Mouse (Mus musculus) left cerebral cortex, postnatal 25 days (tissue): Measurements from ENCODE around the gene Omp. TPM values are rescaled to one million over a fixed set of nuclear protein-coding genes. Genes with fewer than 3 reads are reported as not detected.

Experiments used
- DNase-seq, 2 experiments: peaks; one replicate each; pipeline ENCODE4 v3.0.0; 2022; ENCODE audit warnings: low spot score in 2 of 2, mixed read lengths in 1 of 2
- intact Hi-C: fragments of 180-260 bp; cut with DNase I; formaldehyde crosslinking; loops from one replicate; pipeline ENCODE4 v1.15.1; 2025
- total RNA-seq, 2 experiments: library from RNA; stranded (reverse); gene quantifications; 2 replicates each; pipeline ENCODE4 v1.2.3; 2021

Omp gene
- total RNA-seq, 2 experiments from 2014 or later = 0.64 to 0.87 TPM

- DNase-seq = no peak
- intact Hi-C loops = loop anchor here (10.0 kb wide), 1 partner anchor 125 kb away; no protein-coding TSS in a partner anchor
These were observed 35.5 kb downstream of the Omp start for GRCm38 (mm10) chr7:98109771-98110170.

GRCm38 (mm10) chr7:98108636-98109430, 36.5 kb downstream of the Omp start:
- DNase-seq = peak in 1 of 2 experiments; percentile 53
- intact Hi-C loops = no loop called here

GRCm38 (mm10) chr7:98106272-98106671, 39.0 kb downstream of the Omp start:
- DNase-seq = no peak
- intact Hi-C loops = no loop called here

GRCm38 (mm10) chr7:98104481-98105435, 40.5 kb downstream of the Omp start:
- intact Hi-C loops = no loop called here
- peak in 1 of 2 experiments; percentile 54 for DNase-seq

- no peak for DNase-seq
- intact Hi-C loops = loop anchor here (1.0 kb wide), 1 partner anchor 16 kb away; no protein-coding TSS in a partner anchor
These were observed 41.4 kb downstream of the Omp start for GRCm38 (mm10) chr7:98103942-98104292.

- intact Hi-C loops = loop anchor here (1.0 kb wide), 1 partner anchor 17 kb away; no protein-coding TSS in a partner anchor
- DNase-seq = peak; percentile 79 to 82
These were observed 42.0 kb downstream of the Omp start for GRCm38 (mm10) chr7:98103002-98103941.

- DNase-seq = no peak
- intact Hi-C loops = no loop called here
These were observed 42.8 kb downstream of the Omp start for GRCm38 (mm10) chr7:98102488-98102887.

- intact Hi-C loops = no loop called here
- no peak for DNase-seq
These were observed 47.7 kb downstream of the Omp start for GRCm38 (mm10) chr7:98097557-98097956.

GRCm38 (mm10) chr7:98095852-98096251, 49.5 kb downstream of the Omp start:
- intact Hi-C loops = no loop called here
- no peak for DNase-seq

Other genes starting within 250 kb of the Omp start
- not detected for gene Gdpd4, start 225.5 kb downstream of the Omp start, total RNA-seq
- 10 to 100 TPM in 1 of 2 experiments, 1 to 10 TPM in 1; 9.8 to 11.0 TPM for gene Myo7a, start 26.0 kb downstream of the Omp start, total RNA-seq
- gene Capn5, start 32.8 kb upstream of the Omp start, total RNA-seq = 10 to 100 TPM; 33.4 to 37.9 TPM
- under 1 TPM in 1 of 2 experiments, not detected in 1; 0.27 TPM for gene B3gnt6, start 54.0 kb upstream of the Omp start, total RNA-seq
- gene Acer3, start 175.7 kb upstream of the Omp start, total RNA-seq = 10 to 100 TPM; 20.0 to 26.1 TPM
- 1 to 10 TPM; 2.1 to 2.7 TPM for gene Tsku, start 215.8 kb upstream of the Omp start, total RNA-seq